Mouse (Mus musculus) bone marrow macrophage, adult 2 months (primary cell): ENCODE measurements around the gene Zbtb4. TPM values are rescaled to one million over a fixed set of nuclear protein-coding genes. Genes with fewer than 3 reads are reported as not detected.
"Not testable (repeated sequence)": the region's sequence is repeated elsewhere in the genome, so short reads cannot be mapped to it uniquely, and the experiment has no call there.

Experiments used
- H3K27ac ChIP-seq: 2 replicates; pipeline ENCODE4 v1.5.1; 2012; ENCODE audit warnings: low read depth, low read length; ENCODE audit not compliant: insufficient read depth
- H3K4me1 ChIP-seq: 2 replicates; pipeline ENCODE4 v1.6.1; 2012; ENCODE audit warnings: low read length; ENCODE audit not compliant: control insufficient read depth, insufficient read depth
- H3K4me3 ChIP-seq: 2 replicates; pipeline ENCODE4 v1.5.1; 2012; ENCODE audit warnings: mild to moderate bottlenecking, low read length, moderate library complexity; ENCODE audit not compliant: insufficient read depth
- CTCF ChIP-seq: IDR thresholded peaks from 2 replicates; pipeline ENCODE4 v1.5.1; 2012; ENCODE audit warnings: low read depth, mild to moderate bottlenecking, low read length, moderate library complexity
- POLR2A ChIP-seq: IDR thresholded peaks from 2 replicates; pipeline ENCODE4 v1.6.1; 2012; ENCODE audit warnings: mild to moderate bottlenecking, low read depth, low read length, borderline replicate concordance
- polyA plus RNA-seq: library from polyadenylated mRNA; stranded (reverse); fragments of >200 nt; gene quantifications from 2 replicates; pipeline ENCODE4 v1.2.4, GENCODE M21; 2012; ENCODE audit not compliant: missing spikeins, insufficient read depth, insufficient read length

Zbtb4 gene
- 28.8 and 38.2 TPM in 2 replicates for polyA plus RNA-seq

- TF ChIP-seq CTCF, result no peak
- no peak for TF ChIP-seq POLR2A
- Histone ChIP-seq H3K4me1 (peaks cover 24% of the 10 kb centered on the region), H3K27ac (peak within 1 kb of the TSS; percentile 43), H3K4me3 (peak within 1 kb of the TSS; percentile 81)
Observed at GRCm38 (mm10) chr11:69765221-69766125, at the start of gene Zbtb4. TSS of gene Zbtb4 (plus strand) at chr11:69765912.

- H3K4me3 ChIP-seq, result no peak overlapping the region
- TF ChIP-seq CTCF, result no peak
- TF ChIP-seq POLR2A, result no peak
- no peaks in the 10 kb centered on the region for H3K4me1 ChIP-seq
- H3K27ac ChIP-seq, result no peak overlapping the region
Observed at GRCm38 (mm10) chr11:69715929-69716328, 49.8 kb upstream of the Zbtb4 start.

GRCm38 (mm10) chr11:69716953-69717352 is 48.8 kb upstream of the Zbtb4 start:
- H3K27ac ChIP-seq, result no peak overlapping the region
- no peaks in the 10 kb centered on the region for H3K4me1 ChIP-seq
- H3K4me3 ChIP-seq, result no peak overlapping the region
- TF ChIP-seq POLR2A (no peak), CTCF (no peak)

GRCm38 (mm10) chr11:69718661-69719060 is 47.1 kb upstream of the Zbtb4 start:
- TF ChIP-seq CTCF, result no peak
- no peak for TF ChIP-seq POLR2A
- H3K4me3 ChIP-seq, result no peak overlapping the region
- no peak overlapping the region for H3K27ac ChIP-seq
- no peaks in the 10 kb centered on the region for H3K4me1 ChIP-seq

GRCm38 (mm10) chr11:69719423-69719822 is 46.3 kb upstream of the Zbtb4 start:
- Histone ChIP-seq H3K4me3 (no peak overlapping the region), H3K4me1 (peaks cover 3% of the 10 kb centered on the region; the same call in 1 of the 2 replicates), H3K27ac (no peak overlapping the region)
- TF ChIP-seq CTCF (0 out of 2 replicates have a peak, but pooled peaks have one; percentile 15), POLR2A (no peak)

- Histone ChIP-seq H3K4me1 (peaks cover 3% of the 10 kb centered on the region; the same call in 1 of the 2 replicates), H3K4me3 (no peak overlapping the region), H3K27ac (no peak overlapping the region)
- TF ChIP-seq POLR2A (no peak), CTCF (no peak)
Observed at GRCm38 (mm10) chr11:69720852-69721251, 44.9 kb upstream of the Zbtb4 start.

- Histone ChIP-seq H3K27ac (no peak overlapping the region), H3K4me3 (no peak overlapping the region), H3K4me1 (peaks cover 3% of the 10 kb centered on the region; the same call in 1 of the 2 replicates)
- TF ChIP-seq CTCF (no peak), POLR2A (no peak)
Observed at GRCm38 (mm10) chr11:69723074-69723473, 42.6 kb upstream of the Zbtb4 start.

- Histone ChIP-seq H3K4me3 (no peak overlapping the region), H3K27ac (no peak overlapping the region), H3K4me1 (peaks cover 3% of the 10 kb centered on the region; the same call in 1 of the 2 replicates)
- TF ChIP-seq CTCF, result no peak
- no peak for TF ChIP-seq POLR2A
Observed at GRCm38 (mm10) chr11:69725951-69726350, 39.8 kb upstream of the Zbtb4 start.

- no peak for TF ChIP-seq CTCF
- Histone ChIP-seq H3K4me3 (no peak overlapping the region), H3K4me1 (peaks cover 3% of the 10 kb centered on the region; the same call in 1 of the 2 replicates), H3K27ac (no peak overlapping the region)
Observed at GRCm38 (mm10) chr11:69729063-69729462, 36.6 kb upstream of the Zbtb4 start.

- not testable (repeated sequence) for H3K4me3 ChIP-seq, H3K4me1 ChIP-seq, H3K27ac ChIP-seq
Observed at GRCm38 (mm10) chr11:69731408-69731807, 34.3 kb upstream of the Zbtb4 start.
